Mouse (Mus musculus) R1 (cell line): Measurements from ENCODE around the gene 4930519G04Rik.
"Not testable (repeated sequence)": the region's sequence is repeated elsewhere in the genome, so short reads cannot be mapped to it uniquely, and the experiment has no call there.

Experiments
- DNase-seq: peaks from one replicate; pipeline ENCODE4 v3.0.0-alpha.2; 2018; ENCODE audit warnings: low read depth, low spot score

The 4930519G04Rik gene

DNA sequence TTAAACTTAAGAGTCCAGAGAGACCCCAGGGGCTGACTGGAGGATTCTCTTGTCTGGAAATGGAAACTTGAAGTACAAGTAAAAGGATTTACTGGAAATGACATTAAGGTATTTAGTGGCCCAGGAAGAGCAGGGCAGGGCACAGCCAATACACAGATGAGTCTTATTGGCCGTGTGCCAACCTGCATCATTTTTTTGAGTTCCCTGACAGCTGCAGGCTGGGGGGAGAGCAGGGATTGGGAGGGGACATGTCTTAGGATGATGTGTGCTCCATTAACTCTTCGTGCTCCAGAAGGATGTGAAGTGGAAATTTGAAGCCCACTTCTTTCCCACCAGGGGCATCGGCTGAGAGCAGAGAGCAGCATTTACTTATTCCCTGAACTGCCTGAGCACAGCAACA, 11.3 kb upstream of the 4930519G04Rik start:
- not testable (repeated sequence) for DNase-seq

DNA sequence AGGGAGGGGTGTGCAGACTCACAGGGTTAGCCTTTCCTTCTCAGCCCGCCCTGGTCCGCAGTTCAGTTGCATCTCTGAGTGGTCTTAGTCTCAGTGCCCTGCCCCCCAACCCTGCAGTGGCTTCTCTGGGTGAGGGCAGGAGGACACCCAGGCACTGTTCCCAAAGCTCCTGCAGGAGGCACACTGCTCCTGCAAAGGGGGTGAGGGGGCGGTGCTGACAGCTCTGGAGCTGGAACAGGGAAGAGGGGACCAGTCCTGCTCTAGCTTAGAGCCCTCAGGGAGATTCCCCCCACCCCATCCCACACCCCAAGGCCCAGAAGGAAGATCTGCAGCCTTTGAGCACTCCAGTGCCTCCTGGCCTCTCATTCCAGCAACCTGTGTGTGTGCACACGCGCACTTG, 10.8 kb upstream of the 4930519G04Rik start:
- DNase-seq, result no peak

DNA sequence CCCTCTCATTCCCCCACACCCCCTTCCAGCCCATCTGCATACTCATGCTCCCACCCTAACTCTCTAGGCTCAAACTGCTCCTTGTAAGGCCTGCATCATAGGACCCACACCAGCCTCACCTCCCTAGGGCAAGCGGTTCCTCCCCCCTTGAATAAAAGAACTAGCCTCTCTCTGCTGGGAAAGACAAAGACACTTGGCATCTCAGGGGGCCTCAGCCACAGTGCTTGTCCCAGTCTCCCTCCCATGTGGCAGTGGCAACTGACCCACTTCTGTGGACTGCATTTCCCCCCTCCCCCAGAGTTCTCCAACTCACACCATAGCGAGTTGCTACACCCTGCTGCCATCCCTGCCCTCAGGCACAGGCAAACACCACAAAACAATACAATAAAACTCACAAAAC, 9.1 kb upstream of the 4930519G04Rik start:
- DNase-seq, result not testable (repeated sequence)

DNA sequence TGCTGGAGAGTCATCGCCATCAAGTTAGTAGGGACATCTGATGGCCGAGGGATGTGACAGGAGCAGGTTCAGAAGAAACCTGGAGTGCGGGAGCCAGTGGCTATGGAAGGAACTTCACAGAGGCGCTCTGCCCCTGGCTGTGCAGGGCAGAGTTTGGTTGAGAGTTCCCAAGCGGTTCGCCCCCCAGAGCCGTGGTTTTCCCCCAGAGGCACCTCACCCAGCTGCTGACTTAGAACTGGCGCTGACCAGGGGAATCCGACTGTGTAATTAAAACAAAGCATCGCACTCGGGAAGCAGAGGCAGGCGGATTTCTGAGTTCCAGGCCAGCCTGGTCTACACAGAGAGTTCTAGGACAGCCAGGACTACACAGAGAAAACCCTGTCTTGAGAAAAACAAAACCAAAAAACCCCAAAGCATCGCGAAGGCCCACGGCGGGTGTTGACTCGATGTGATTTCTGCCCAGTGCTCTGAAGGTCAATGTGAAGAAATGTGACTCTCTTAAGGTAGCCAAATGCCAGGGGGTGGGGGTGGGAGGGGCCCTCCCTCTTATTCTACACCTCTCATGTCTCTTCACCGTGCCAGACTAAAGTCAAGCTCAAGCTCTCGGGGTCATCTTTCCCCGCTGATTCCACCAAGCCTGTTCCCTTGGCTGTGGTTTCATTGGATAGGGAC, 1.8 kb upstream of the 4930519G04Rik start:
- DNase-seq, result no peak

DNA sequence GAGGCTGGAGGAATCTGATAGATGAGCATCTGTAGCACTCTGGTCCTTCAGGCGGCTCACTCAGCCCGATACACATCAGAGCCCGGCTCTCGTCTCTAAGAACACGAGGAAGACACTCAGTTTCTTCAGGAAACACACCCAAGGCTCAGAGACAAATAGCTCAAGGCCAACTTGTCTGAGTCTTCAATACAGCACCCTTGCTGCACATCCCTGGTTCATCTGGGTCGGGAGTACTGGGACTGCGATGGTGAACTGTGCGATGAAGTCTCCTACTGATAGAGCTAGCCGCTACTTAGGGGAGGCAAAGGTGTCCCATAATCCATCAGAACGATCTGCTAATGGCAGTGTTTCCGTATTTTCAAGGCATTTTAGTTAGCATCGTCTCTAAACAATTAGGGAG, 5.1 kb downstream of the 4930519G04Rik start, which contains the start of gene Gm9936:
Gene Gm9936, minus strand, starts transcription at position 101 of the 400 bp plus-strand sequence.
- DNase-seq, result no peak

DNA sequence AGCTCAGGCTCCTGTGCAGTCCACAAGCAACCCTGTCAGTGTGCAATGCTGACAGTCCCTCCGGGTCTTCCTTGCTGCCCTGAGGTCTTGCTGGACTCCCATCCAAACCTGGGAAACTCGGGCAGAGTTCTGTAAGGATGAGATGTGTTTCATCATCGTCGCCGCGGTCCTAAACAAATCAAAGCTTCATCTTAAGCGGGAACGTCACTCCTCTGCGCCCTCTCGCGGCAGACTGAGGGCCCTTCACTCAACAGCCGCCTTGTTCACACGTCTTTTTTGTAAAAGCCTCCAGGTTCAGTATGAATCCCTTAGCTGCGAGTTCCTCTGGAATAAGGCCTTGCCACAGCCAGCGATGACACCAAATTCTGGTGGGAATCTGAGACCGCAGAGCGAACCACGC, 5.8 kb downstream of the 4930519G04Rik start:
- peak; percentile 83 for DNase-seq

DNA sequence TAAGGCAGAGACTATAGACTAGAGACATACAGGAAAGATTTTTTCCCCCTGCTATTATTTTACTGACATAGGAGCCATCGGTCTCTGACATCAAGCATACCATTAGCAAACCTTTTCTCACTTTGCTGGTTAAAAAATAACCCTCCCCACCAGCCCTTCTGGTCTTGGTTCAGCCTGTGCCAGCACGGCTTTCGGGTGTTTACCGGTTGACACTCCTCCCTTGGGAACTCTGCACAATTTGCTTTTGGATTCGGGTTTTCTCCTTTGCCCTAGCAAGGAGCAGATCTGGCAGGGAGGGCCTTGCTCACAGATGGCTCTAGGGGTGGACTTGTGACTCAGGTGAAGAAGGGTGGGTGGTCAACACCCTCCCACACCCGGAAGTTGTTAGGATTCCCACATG, 8.3 kb downstream of the 4930519G04Rik start:
- no peak for DNase-seq

DNA sequence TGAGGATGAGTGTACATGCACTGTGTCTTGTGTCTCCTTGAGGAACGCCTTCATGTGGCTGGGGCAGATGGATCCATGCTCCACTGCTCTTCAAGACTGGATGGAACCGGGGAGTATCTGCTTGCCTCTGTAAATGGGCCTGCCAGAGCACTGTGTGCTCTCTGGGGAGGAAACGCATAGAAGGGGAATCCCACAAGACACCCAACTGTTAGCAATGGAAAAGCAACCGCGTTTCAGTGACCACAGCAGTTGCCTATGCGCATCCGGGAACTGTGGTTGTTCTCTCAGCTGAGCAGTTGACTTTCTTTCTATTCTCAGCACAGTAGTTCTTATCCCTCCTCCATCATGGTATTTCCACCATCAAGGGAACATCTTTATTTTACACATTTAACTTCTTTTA, 11.3 kb downstream of the 4930519G04Rik start:
- no peak for DNase-seq

DNA sequence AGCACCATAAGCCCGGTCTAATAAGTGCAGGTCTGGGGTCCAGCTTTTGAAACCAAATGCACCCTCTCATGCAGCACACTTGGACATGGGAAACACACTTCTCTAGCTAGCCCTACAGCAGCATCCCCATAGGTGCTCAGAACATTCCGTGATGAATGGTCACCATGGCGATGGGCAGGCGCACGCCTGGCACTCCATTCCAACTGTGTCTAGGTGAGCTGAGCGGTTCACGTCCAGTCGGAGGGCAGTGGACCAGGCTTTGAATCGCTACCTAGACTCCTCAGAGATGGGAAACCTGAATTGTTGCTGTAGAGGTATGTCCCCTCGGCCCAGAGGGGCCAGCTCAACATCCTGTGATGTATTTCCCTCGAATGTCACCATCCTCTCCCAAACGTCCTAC, 11.8 kb downstream of the 4930519G04Rik start:
- peak; percentile 33 for DNase-seq

DNA sequence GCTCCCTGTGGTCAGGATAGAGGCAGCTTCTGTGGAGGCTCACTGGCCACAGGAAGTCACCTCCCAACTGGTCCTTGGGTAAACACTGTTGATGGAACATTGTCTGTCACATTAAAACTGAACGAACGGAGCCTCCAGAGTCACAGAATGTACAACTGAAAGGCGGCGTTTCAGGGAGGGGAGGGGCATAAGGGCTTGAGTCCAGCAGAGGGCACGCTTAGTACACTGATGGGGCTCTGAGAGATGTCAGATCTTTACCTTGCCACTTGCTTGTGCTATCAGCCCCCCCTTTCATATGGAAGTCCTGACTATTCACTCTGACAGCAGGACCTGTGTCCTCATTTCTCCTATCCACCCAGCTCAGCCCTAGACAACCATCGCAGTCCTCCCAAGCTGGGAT, 22.4 kb downstream of the 4930519G04Rik start:
- no peak for DNase-seq

DNA sequence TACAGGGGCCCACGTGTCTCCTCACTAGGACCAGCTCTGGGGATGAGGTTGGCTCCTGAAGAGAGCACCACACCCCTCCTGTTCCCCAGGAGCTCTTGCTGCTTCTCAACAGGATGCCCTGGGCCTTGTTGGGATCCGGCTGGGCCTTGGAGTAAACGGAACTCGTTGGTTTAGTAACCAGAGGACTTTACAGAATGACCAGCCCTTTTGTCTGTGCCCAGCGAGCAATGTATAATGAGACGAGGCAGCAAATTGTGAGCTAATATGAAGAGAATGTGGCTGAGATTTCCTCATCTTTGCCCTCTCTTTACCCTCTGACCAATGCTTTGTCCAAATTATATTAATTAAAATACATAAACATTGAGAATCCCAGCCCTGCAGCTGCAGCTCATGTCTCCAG, 22.9 kb downstream of the 4930519G04Rik start:
- DNase-seq, result no peak

DNA sequence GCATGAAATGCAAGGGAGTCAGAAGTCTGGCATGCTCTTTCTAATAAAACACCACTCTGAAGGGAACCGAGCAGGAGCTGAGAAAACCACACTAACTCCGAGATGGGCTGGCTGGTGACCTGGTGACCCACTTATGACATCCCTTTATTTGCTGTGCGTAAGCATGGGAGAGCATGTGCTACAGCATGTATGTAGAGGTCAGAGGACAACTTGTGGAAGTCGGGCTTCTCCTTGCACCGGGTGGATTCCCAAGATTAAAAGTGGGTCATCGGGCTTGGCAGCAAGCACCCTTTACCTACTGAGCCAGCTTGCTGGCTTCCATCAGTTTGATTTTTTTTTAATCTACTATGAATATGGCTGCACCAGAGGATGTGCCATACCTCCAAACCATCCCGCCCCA, 24.0 kb downstream of the 4930519G04Rik start:
- no peak for DNase-seq

DNA sequence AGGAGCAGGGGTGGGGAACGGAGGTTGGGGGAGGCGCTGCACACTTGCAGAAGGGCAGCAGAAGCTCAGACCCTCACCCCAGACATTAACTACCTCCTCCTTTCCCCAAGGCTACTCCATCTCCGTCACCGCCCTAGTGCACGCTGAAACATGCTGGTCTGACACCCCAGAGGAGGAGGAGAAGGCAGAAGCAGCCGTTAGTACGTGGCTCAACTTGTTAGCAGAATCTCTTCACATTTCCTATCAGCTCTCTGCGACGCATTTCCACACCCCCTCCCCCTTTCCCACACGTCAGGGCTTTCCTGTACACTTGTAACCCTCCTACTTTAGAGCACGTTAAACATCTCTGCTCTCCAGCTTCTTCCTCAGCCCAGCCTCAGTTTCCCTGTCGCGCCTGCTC, 25.9 kb downstream of the 4930519G04Rik start:
- no peak for DNase-seq

DNA sequence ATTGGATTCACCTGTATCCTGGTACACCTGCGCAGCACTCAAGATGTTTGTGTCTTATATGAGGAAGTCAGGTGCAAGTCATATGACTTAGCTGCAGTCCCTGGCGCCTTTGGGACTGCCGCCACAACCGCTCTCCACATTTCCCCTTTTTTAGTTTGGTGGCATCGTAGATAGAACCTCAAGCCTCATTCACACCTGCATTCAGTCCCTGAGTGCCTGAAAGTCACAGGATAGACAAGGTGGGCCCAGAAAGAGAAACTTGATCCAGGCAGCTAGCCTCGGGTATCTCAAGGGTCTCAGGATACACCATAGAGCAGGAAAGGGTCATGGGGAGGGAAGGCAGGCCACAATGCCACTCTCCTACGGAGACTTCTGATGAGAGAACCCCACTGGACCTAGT, 28.9 kb downstream of the 4930519G04Rik start:
- DNase-seq, result not testable (repeated sequence)

DNA sequence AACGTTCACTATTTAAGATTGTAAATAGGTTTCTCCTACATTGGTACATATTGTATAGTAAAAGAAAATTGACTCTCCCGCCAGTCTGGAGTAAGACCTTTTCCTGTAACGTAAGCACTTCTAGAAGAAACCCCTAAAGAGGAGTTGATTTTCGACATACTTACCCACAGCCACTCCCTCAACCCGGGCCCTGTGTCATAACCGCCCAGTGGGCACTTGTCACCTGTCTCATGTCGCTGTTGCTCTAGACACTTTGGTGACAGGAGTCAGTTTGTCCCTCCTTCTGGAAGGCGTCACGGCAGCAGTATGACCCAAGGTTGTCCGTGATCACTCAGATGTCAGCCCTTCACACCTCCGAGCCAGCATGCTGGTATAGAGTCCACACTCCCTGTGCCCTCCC, 29.6 kb downstream of the 4930519G04Rik start:
- no peak for DNase-seq

DNA sequence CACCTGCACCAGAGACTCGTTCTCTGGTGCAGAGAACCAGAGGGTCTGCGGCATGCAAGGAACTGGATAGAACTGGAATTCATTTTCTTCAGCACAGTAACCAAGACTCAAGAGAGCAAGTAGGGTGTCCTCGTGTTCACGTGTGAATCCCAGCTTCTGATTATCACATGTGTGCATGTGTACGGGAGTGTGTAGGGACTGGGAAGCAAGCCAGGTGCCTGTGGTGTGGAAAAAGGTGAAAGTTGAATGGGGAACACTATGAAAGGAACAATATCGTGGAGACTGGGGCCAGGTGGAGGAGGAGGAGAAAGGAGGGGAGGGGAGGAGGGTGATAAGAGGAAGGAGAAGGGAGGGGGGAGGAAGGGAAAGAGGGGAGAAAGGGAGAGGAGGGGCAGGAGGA, 33.3 kb downstream of the 4930519G04Rik start:
- DNase-seq, result no peak

DNA sequence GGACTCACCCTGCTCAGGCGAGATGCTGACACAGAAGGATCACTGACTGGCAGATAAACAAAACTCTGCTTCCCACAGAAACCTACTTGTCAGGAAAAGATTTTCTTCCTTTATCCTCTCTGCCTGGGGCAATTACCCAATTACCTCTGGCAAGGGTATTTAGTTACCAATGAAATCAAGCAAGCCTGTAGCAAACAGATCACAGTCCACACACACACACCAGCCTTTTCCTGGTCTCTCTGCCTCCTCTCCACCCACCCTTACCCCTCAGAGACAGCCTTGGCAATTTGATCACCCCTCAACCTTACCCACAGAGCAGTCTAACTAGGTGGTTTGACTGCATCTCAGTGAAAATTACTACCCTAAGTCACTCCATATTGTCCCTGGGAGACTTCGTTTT, 35.5 kb downstream of the 4930519G04Rik start:
- no peak for DNase-seq

DNA sequence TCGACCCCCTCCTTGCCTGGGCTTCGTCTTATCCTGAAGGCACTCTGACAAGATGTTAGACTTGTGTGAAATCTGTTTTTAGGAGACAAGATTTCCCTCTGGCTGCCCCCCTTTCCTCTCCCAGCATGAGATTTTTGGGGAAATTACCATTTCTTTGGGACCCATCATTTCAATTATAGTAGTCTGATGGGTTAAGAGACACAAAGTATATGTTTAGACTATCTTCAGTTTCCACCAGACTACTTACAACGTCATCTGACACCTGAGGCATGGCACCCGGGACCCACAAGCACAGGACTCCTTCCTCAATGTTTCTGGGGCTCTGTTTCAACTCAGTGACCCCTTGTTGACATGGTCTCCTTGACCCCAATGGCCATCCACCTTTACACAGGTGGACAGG, 42.1 kb downstream of the 4930519G04Rik start:
- DNase-seq, result no peak

DNA sequence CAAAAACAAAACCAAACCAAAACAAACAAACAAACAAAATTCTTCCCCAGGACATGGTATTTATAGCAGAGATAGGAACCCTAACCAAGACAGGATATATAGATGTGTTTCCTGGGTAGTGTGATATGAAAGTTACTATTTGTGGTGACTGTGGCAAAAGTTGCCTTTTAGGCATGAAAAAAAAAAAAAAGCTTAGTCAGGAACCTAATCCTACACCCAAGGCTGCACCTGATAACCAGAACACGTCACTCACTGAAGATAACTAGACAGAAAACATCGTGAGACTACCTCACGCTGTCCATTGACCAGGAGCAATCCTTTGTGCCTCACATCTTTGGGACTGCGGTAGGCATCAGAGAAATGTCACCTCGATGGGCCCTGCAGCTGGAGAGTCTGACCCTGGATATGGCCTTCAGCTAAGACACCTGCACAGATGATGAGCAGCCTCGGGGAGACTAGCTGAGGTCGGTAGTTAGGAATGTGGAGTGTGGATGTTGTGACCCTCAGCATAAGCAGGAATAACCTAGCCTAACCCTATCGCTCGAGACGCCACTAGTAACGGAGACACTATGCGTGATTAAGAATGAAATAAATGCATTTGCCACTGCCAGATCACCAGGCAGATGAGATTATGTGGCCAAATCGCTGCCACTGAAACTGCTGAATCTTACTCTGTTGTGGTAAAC, 43.4 kb downstream of the 4930519G04Rik start, which contains the start of gene Oasl2:
Gene Oasl2, plus strand, starts transcription at position 249 of the 686 bp plus-strand sequence.
- DNase-seq, result no peak

DNA sequence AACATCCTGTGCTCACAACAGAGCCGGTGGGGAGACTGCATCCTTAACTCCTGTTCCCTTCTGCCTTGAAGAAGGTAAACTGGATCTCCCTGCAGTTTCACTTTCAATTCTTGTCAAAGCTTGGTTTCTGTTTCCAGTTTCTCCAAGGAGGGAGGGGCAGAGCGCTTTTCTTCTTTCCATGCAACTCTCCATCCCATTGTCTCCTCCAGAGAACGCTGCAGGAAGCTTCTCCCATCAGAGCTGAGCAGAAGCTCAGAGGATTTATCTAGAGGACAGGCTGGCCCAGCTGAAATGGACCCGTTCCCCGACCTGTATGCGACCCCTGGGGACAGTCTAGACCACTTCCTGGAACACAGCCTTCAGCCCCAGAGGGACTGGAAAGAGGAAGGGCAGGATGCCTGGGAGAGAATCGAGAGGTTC, 43.9 kb downstream of the 4930519G04Rik start:
- no peak for DNase-seq

DNA sequence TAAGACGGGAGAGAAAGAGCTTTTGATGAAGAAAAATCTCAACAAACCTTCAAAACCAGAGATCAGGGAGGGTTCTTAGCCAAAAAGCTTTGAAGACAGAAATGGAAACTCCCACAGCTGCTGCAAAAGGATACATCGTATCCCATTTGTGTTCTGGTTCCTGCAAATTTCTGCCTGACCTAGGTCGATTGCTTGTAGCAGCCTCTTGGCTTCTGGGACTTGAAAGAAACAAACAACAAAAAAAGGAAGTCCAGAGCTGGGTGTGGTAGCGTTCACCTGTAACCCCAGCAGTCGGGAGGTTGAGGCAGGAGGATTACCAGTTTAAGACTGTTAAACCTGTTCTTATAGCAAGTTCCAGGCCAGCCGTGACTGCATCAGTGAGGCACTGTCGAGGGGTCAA, 45.4 kb downstream of the 4930519G04Rik start:
- DNase-seq, result no peak

DNA sequence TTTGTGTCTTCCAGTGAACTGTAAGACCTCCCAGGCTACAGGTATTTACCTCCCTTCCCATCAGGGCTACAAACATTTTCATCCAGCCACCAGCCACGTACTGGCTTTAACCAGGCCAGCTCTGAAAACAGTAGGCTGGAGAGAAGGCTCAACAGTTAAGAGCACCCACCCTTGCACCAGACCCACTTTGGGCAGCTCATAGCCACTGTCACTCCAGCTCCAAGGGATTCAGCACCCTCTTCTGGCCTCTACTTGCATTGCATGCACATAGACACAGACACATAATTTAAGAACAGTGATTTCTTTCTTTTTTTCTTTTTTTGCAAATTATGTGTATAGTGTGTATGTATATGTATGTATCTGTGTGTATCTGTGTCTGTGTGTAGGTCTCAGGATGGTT, 48.9 kb downstream of the 4930519G04Rik start:
- peak; percentile 66 for DNase-seq

DNA sequence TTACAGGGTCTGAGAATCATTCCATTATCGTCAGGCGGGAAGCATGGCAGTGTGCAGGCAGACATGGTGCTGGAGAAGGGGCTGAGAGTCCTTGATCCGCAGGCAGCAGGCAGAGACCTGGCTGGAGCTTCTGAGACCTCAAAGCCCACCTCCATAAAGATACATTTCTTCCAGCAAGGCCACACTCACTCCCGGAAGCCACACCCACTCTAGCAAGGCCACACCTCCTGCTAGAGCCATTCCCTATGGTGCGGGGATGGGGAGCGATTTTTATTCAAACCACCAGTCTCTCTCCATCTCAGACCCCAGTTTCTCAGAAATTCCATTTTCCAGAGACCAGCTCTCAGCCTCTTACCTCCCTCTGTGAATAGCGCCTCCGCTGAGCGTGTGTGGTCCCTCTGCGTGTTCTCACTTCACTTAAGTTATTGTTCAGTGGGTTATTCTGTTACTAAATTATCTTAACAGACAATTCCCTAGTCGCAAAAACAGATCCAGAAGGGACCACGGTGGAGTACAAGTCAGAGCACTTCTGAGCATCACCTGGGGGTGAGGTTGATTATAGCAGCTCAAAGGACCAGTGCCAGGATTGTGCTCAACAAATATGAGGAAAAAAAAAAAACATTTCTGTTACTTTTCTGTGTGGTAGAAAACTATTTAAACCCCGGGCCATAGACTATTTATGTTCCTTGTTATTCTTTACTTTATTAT, 55.3 kb downstream of the 4930519G04Rik start:
- peak; percentile 86 for DNase-seq
